Mouse (Mus musculus) C2C12 (cell line): ENCODE data around the gene Sdhd. TPM values are rescaled to one million over a fixed set of nuclear protein-coding genes. Genes with fewer than 3 reads are reported as not detected.

Source experiments
- H3K27me3 ChIP-seq: one replicate; pipeline ENCODE4 v1.6.1; 2011; ENCODE audit not compliant: control insufficient read depth, insufficient read depth, insufficient read length
- H3K36me3 ChIP-seq: one replicate; pipeline ENCODE4 v1.6.1; 2011; ENCODE audit not compliant: control insufficient read depth, insufficient read depth
- H3K4me3 ChIP-seq: one replicate; pipeline ENCODE4 v1.5.1; 2011; ENCODE audit warnings: mild to moderate bottlenecking, control low read depth; ENCODE audit not compliant: poor library complexity, insufficient read depth, severe bottlenecking
- H3K79me2 ChIP-seq: one replicate; pipeline ENCODE4 v1.6.1; 2011; ENCODE audit not compliant: control insufficient read depth, insufficient read depth
- H3K79me3 ChIP-seq: one replicate; pipeline ENCODE4 v1.6.1; 2011; ENCODE audit warnings: low read depth, control low read depth
- H3ac ChIP-seq: one replicate; pipeline ENCODE3; 2011; ENCODE audit warnings: low read depth; ENCODE audit not compliant: control insufficient read depth, insufficient read length
- CEBPB ChIP-seq: IDR thresholded peaks from one replicate; pipeline ENCODE4 v1.6.1; 2011; ENCODE audit warnings: low read depth, mild to moderate bottlenecking, control low read depth, moderate library complexity
- CTCF ChIP-seq: IDR thresholded peaks from one replicate; pipeline ENCODE4 v1.5.1; 2011; ENCODE audit not compliant: control insufficient read depth, insufficient read depth, insufficient read length
- FOSL1 ChIP-seq: IDR thresholded peaks from one replicate; pipeline ENCODE4 v1.8.0; 2011; ENCODE audit warnings: mild to moderate bottlenecking, low read length; ENCODE audit not compliant: poor library complexity, insufficient read depth, severe bottlenecking
- MAX ChIP-seq: IDR thresholded peaks from one replicate; pipeline ENCODE4 v1.6.1; 2011; ENCODE audit warnings: mild to moderate bottlenecking, control low read depth
- MYOD1 ChIP-seq: IDR thresholded peaks from one replicate; pipeline ENCODE4 v1.6.1; 2011; ENCODE audit warnings: low read depth; ENCODE audit not compliant: control insufficient read depth, insufficient read length
- MYOG ChIP-seq: IDR thresholded peaks from one replicate; pipeline ENCODE4 v1.6.1; 2011; ENCODE audit not compliant: control insufficient read depth, insufficient read length; ENCODE audit errors: extremely low read depth
- USF1 ChIP-seq: IDR thresholded peaks from one replicate; pipeline ENCODE4 v1.6.1; 2011; ENCODE audit warnings: low read depth, mild to moderate bottlenecking, control low read depth, moderate library complexity
- polyA plus RNA-seq: library from polyadenylated mRNA; unstranded; fragments of >200 nt; fragmentation: generic; extraction: Trizol; gene quantifications from one replicate; pipeline ENCODE4 v1.2.1, GENCODE M21; 2012; ENCODE audit warnings: missing spikeins

The Sdhd gene
- polyA plus RNA-seq, 1 experiment: 244 TPM

DNA sequence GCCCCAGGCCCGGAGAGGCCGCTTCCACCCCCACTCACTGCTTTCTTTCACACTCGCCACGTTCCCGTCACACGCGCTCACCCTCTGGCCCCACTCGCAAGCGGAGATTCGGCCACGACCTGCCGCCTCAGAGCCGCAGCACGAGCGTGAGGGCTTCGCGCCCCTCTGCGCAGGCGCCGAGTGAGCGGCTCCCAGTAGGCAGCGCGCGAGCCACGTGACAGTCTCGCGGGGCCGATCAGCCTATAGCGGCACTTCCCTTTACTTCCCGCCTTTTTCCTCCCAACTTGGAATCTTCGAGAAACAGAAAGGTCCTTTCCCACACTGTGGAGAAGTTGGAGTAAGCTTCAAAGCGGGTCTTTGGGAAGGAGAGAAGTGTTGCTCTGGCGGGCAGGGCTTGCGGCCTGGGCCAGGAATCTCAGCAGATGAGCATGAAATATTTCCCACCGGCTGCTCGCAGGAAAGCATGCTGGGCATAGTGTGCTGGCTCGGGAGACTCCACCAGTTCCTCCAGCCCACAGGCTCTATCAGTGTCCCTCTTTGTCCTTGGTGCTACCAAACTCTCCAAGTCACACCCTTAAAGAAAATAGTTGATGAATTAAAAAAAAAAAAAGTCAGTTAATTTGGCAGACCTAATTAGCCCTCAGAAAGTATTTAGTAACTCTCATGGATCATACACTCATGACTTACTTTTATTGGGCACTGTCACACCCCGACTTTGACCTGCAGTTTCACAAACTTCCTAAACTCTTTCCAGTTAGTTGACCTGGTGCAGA lies 42.3 kb downstream of the Sdhd start, which contains the start of gene Tex12:
TSS of gene Tex12 (minus strand) at position 181 of the 773 bp plus-strand sequence.
- H3K79me3 ChIP-seq: no peaks in the 10 kb centered on the region
- H3K4me3 ChIP-seq: no peak within 1 kb of the TSS
- H3K79me2 ChIP-seq: no peaks in the 10 kb centered on the region
- no peaks in the 10 kb centered on the region for H3K36me3 ChIP-seq
- H3ac ChIP-seq: no peak within 1 kb of the TSS
- no peaks in the 10 kb centered on the region for H3K27me3 ChIP-seq
- TF ChIP-seq MYOG: no peak
- TF ChIP-seq MAX: no peak
- TF ChIP-seq CEBPB: no peak
- TF ChIP-seq MYOD1: no peak
- no peak for TF ChIP-seq CTCF
- no peak for TF ChIP-seq USF1
- no peak for TF ChIP-seq FOSL1

GRCm38 (mm10) chr9:50555094-50555446 lies 48.5 kb downstream of the Sdhd start, which contains the start of gene Bco2:
Gene Bco2, minus strand, starts transcription at chr9:50555181.
- Histone ChIP-seq H3K79me2 (no peaks in the 10 kb centered on the region), H3K27me3 (no peaks in the 10 kb centered on the region), H3K79me3 (no peaks in the 10 kb centered on the region), H3ac (no peak within 1 kb of the TSS), H3K4me3 (no peak within 1 kb of the TSS), H3K36me3 (no peaks in the 10 kb centered on the region)
- TF ChIP-seq CTCF: no peak
- no peak for TF ChIP-seq CEBPB
- TF ChIP-seq USF1: no peak
- no peak for TF ChIP-seq MYOG
- no peak for TF ChIP-seq MAX
- TF ChIP-seq MYOD1: no peak

GRCm38 (mm10) chr9:50554241-50555093 lies 49.1 kb downstream of the Sdhd start, which contains the start of gene Il18:
Gene Il18, plus strand, starts transcription at chr9:50554827.
- no peak within 1 kb of the TSS for H3ac ChIP-seq
- H3K79me3 ChIP-seq: no peaks in the 10 kb centered on the region
- no peaks in the 10 kb centered on the region for H3K36me3 ChIP-seq
- TF ChIP-seq MAX (no peak), FOSL1 (no peak), MYOG (no peak), CEBPB (no peak)
- H3K79me2 ChIP-seq: no peaks in the 10 kb centered on the region
- no peak within 1 kb of the TSS for H3K4me3 ChIP-seq
- H3K27me3 ChIP-seq: no peaks in the 10 kb centered on the region

DNA sequence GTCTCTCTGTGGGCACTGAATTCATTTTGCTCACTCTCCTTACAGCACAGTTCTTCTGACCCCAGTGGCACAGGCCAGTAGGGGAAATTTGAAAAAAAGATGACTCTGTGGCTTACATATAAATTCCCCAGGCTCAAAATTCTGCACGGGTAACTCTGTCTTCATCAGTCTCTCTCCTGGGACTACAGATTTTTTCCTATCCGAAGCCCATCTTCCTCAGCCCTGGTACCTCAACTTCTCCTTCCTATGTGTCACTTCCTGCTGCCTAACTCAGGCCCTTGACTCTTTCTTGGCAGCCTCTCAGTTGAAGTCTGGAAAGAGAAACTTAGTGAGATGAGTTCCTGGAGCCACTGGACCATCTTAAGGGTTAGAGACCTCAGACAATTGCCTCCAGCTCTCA lies 50.1 kb downstream of the Sdhd start:
- no peaks in the 10 kb centered on the region for H3K79me3 ChIP-seq
- TF ChIP-seq MYOD1: no peak
- TF ChIP-seq CTCF: no peak
- no peak for TF ChIP-seq MYOG
- TF ChIP-seq FOSL1: no peak
- TF ChIP-seq USF1: no peak
- no peak for TF ChIP-seq MAX
- TF ChIP-seq CEBPB: no peak
- H3K4me3 ChIP-seq: no peak overlapping the region

GRCm38 (mm10) chr9:50552206-50552605 lies 51.4 kb downstream of the Sdhd start:
- H3K27me3 ChIP-seq: no peaks in the 10 kb centered on the region
- no peak overlapping the region for H3ac ChIP-seq
- no peaks in the 10 kb centered on the region for H3K79me3 ChIP-seq
- H3K4me3 ChIP-seq: no peak overlapping the region
- no peaks in the 10 kb centered on the region for H3K36me3 ChIP-seq
- TF ChIP-seq CEBPB: no peak
- no peak for TF ChIP-seq CTCF
- TF ChIP-seq MYOG: no peak
- no peak for TF ChIP-seq USF1
- no peak for TF ChIP-seq MAX
- TF ChIP-seq FOSL1: no peak
- TF ChIP-seq MYOD1: no peak
- H3K79me2 ChIP-seq: no peaks in the 10 kb centered on the region

More for the DNA sequence above, 50.1 kb downstream of the Sdhd start:
- H3K36me3 ChIP-seq: no peaks in the 10 kb centered on the region
- no peak overlapping the region for H3ac ChIP-seq
- no peaks in the 10 kb centered on the region for H3K27me3 ChIP-seq
- no peaks in the 10 kb centered on the region for H3K79me2 ChIP-seq
